Mouse (Mus musculus) embryonic fibroblast, embryonic 13.5 days (primary cell): Measurements from ENCODE around the gene Ttbk1. TPM values are rescaled to one million over a fixed set of nuclear protein-coding genes. Genes with fewer than 3 reads are reported as not detected.

Source experiments
- H3K27ac ChIP-seq: 2 replicates; pipeline ENCODE4 v1.5.1; 2012; ENCODE audit warnings: low read length, control low read depth, inconsistent platforms; ENCODE audit not compliant: insufficient read depth
- H3K4me1 ChIP-seq: 2 replicates; pipeline ENCODE4 v1.6.1; 2011; ENCODE audit warnings: low read length; ENCODE audit not compliant: control insufficient read depth, insufficient read depth
- H3K4me3 ChIP-seq: 2 replicates; pipeline ENCODE4 v1.5.1; 2011; ENCODE audit warnings: mild to moderate bottlenecking, control low read depth, low read length; ENCODE audit not compliant: insufficient read depth
- CTCF ChIP-seq: IDR thresholded peaks from 2 replicates; pipeline ENCODE4 v1.5.1; 2011; ENCODE audit warnings: mild to moderate bottlenecking, control low read depth, low read length, moderate library complexity, borderline replicate concordance; ENCODE audit not compliant: insufficient read depth
- POLR2A ChIP-seq: IDR thresholded peaks from 2 replicates; pipeline ENCODE4 v1.6.1; 2011; ENCODE audit warnings: low read depth, mild to moderate bottlenecking, control low read depth, low read length, moderate library complexity
- polyA plus RNA-seq: library from polyadenylated mRNA; stranded (reverse); fragments of >200 nt; gene quantifications from 2 replicates; pipeline ENCODE4 v1.2.4, GENCODE M21; 2011; ENCODE audit warnings: low read depth; ENCODE audit not compliant: missing spikeins, insufficient read length

Gene Ttbk1
- polyA plus RNA-seq, 1 experiment, result 0.35 TPM

DNA sequence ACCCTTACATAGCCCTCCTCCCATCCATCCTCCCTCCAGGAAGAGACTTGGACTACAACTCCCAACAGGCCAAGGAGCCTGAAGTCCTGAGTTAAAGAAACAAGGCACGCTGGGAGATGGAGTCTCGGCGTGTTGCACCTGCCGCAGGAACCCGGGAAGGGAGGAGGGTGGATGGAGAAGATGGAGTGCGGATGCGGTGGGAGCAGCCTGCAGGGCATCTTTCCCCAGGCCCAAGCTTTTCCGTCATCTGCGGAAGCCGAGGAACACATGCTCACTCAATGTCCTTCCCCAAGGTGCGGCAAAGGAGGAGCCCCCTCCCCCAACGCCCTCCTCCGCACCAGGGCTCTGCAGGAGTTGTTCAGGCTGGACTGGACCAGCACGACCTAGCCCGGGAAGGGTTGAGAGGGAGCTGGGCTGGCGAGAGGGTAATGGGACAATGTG is 3.9 kb downstream of the Ttbk1 start:
- no peaks in the 10 kb centered on the region for H3K4me1 ChIP-seq
- peak overlapping the region; percentile 15; the same call in 1 of the 2 replicates for H3K4me3 ChIP-seq
- no peak overlapping the region for H3K27ac ChIP-seq
- TF ChIP-seq POLR2A (no peak), CTCF (no peak)

DNA sequence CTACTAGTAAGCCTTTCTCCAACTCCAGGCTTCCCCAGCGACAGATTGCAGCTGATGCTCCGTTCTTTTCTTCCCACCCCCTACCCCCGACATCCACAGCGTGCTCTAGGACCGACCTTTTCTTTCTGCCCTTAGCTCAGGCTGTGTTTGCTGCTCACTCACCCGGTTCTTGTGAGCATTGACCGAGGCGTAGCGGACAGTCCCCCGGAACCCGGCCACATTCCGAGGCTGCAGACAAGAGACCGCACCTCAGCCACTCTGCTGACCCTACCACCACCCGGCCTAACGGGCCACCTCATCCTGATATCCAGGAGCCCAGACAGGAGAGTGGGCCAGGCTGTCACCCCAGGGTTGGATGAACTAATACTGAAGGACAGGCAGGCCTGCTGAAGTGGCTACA is 10.2 kb downstream of the Ttbk1 start:
- TF ChIP-seq POLR2A, result no peak
- no peak for TF ChIP-seq CTCF
- H3K4me3 ChIP-seq, result no peak overlapping the region
- H3K27ac ChIP-seq, result no peak overlapping the region
- H3K4me1 ChIP-seq, result no peaks in the 10 kb centered on the region

DNA sequence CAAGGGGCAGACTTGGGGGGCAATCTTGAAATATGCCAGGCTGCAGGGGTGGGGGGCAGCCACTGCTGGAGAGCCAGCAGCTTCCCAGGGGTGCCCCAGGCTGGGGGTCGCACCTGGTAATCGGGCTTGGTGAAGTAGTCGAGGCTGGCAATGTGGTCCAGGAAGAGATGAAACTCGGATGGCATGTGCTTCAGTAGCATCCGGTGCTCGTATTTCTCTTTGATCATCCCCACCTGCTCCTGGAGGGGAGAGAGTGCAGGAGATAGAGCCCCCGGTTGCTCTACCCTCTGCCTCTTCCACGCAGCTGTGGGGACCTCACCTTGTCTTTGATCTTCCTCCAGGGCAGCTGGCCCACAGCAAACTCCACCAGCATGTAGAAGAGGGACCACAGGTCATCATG is 10.9 kb downstream of the Ttbk1 start:
- TF ChIP-seq CTCF (no peak), POLR2A (no peak)
- Histone ChIP-seq H3K4me1 (no peaks in the 10 kb centered on the region), H3K4me3 (no peak overlapping the region), H3K27ac (no peak overlapping the region)

DNA sequence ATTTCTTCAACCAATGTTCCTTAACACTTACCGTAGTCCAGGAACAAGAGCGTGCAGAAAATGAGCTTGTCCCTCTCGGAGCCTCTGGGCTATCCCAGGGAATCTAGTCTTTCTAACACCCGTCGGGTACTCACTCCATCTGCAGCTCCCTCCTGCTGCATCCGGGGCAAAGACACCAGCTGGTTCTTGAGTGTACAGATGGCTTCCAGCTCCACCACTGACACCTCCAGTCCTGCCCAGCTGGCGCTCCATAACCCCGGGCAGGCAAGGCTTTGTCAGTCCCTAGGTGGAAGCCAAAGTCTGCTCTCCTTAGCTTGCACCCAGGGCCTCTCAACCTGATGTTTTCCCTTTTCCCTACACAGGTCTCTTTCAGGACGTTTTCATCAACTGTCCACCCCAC is 19.6 kb downstream of the Ttbk1 start:
- Histone ChIP-seq H3K4me3 (no peak overlapping the region), H3K27ac (no peak overlapping the region), H3K4me1 (no peaks in the 10 kb centered on the region)
- TF ChIP-seq CTCF, result no peak
- TF ChIP-seq POLR2A, result no peak

DNA sequence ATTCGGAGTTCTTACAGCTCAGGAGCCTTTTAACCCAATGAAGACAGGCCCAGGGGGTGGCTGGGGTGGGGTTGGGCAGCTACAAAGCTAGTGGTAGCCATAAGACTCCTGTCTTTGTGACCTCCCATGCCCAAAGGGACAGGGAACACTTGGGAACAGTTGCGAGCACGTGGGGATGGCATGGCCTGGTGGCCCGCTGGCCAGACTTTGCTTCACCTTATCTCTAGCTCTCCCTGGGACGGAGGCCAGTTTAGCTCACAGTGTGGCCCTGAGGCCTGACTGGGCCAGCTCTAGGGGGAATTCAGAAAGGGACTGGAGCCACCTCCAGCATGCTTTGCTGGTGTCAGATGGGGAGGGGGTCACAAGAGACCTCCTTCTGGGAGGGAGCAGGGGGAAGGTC is 25.2 kb downstream of the Ttbk1 start:
- Histone ChIP-seq H3K27ac (no peak overlapping the region), H3K4me3 (no peak overlapping the region), H3K4me1 (no peaks in the 10 kb centered on the region)
- TF ChIP-seq POLR2A (no peak), CTCF (no peak)

DNA sequence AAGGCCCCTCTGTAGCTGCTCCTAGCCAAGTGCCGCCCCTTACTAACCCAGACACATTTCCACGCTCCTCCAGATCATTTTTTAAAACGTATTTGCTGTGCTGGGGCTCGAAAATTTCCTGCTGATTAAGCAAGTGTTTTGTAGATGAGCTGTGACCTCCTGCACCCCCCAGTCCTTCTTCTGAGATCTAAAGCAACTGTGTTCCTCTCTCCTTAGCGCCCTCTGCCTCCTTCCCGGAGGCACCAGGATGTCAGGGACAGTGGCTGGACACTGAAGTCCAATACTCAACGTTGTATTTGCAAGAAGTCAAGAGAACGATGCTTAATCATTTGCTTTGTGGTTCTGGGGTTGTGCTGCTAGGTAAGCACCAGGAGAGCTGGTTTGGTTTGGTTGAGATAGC is 26.1 kb downstream of the Ttbk1 start:
- Histone ChIP-seq H3K4me1 (no peaks in the 10 kb centered on the region), H3K27ac (no peak overlapping the region), H3K4me3 (no peak overlapping the region)
- peak; percentile 32; the same call in 1 of the 2 replicates for TF ChIP-seq CTCF
- TF ChIP-seq POLR2A, result no peak

DNA sequence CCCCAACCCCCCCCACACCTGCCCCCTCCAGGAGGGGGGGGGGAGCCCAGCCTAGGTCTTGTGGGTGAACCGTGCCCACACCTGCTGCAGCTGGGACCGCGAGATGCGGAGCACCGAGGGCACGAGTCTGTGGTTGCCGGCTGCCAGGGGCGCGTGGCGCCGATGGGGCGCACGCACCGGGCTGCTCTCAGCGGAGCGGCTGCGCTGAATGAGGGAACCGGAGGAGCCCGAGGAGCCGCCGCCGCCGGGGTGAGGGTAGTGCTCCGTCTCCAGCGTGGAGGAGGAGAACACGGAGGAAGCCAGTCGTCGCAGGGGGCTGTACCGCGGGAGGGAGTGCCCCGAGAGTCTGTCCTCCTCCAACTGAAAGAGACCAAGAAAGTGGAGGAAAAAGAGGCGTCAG is 26.8 kb downstream of the Ttbk1 start:
- H3K4me1 ChIP-seq, result no peaks in the 10 kb centered on the region
- TF ChIP-seq POLR2A (no peak), CTCF (no peak)
- no peak overlapping the region for H3K27ac ChIP-seq
- H3K4me3 ChIP-seq, result no peak overlapping the region

DNA sequence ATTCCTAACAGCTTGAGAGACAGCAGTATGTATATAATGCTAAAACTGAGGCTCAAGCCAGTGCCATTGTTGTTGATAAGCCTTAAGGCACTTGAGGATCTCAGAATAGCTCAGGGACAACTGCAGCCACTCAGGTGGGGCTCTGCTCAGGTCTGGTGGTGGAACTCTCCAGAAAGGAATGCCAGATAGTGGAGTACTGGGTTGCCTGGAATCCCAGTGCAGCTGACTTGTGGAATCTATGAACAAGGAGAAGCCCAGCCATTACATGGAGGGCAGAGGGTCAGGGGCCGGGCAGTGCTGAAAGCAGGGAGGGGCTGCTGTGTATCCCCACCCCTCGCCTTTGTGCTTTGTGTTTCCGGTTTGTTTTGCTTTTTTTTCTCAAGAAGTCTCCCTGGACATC is 29.0 kb downstream of the Ttbk1 start:
- TF ChIP-seq POLR2A (no peak), CTCF (no peak)
- H3K4me3 ChIP-seq, result no peak overlapping the region
- no peak overlapping the region for H3K27ac ChIP-seq
- H3K4me1 ChIP-seq, result 0 out of 2 replicates have a peak, but pooled peaks cover 3% of the 10 kb centered on the region

DNA sequence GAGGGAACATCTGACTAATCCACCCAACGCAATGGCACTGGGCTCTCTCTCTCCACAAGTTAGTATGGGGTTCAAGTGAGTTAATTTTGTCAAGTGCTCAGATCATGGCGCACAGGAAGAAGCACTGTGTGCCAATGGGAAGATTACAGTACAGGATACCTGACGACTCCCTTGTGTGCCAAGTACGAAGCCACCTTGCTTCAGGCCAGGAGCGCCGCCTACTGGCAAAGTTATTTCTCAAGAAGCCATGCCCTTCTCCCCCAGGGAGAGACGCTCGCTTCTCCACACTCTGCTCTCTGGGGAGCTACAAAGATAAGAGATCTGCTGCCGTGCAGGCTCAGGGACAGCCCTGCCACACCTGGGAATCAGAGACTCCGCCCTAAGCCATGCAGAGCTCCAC is 29.7 kb downstream of the Ttbk1 start:
- Histone ChIP-seq H3K4me3 (no peak overlapping the region), H3K4me1 (0 out of 2 replicates have a peak, but pooled peaks cover 3% of the 10 kb centered on the region), H3K27ac (no peak overlapping the region)
- TF ChIP-seq CTCF (no peak), POLR2A (no peak)

DNA sequence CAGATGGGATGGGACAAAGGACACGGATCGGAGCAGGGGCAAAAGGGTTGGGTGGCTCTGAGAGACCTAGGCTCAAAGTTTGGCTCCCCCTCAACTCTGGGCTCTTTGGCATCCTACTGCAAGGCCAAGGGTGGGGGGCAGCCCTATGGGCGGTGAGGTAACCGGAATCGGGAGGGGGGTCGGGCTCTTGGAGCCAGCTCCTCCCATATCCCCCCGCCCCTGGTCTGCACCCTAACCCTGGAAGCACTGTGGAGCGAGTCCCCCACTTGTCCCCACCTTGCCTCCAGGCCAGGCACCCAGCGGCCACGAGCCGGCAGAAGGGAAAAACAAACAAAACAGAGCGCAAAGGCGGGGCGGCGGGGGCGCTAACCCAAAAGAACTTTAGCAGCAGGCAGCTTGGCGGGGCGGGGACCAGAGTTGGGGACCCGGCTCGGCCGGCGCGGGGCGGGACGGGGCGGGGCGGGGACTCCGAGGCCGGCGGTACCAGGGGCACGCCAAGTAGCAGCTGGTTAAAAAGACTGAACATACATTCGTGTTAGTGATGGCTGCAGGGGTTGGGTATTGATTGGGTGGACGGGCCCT is 32.3 kb downstream of the Ttbk1 start:
- TF ChIP-seq POLR2A (no peak), CTCF (no peak)
- Histone ChIP-seq H3K4me3 (peak overlapping the region; percentile 33), H3K27ac (no peak overlapping the region), H3K4me1 (0 out of 2 replicates have a peak, but pooled peaks cover 3% of the 10 kb centered on the region)

DNA sequence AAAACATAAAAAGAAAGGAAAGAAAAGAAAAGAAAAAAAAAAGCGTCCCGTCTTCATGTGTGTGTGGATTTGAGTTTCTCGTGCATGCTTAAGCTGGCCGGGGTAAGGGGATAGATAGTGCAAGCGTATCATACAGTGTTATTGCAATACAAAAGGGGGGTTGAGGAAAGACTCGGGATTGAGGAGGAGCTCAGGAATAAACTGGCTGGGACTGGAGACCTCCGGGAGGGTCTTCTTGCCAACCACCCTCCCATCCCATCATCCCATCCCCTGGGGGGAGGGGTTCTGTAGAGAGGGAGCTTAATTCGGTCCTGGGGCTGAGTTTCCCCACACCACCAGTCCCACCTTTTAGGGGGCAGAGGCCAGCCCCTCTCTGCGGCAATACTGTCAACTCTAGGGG is 32.9 kb downstream of the Ttbk1 start:
- Histone ChIP-seq H3K4me1 (0 out of 2 replicates have a peak, but pooled peaks cover 3% of the 10 kb centered on the region), H3K27ac (no peak overlapping the region), H3K4me3 (no peak overlapping the region)
- TF ChIP-seq CTCF, result no peak
- TF ChIP-seq POLR2A, result no peak

DNA sequence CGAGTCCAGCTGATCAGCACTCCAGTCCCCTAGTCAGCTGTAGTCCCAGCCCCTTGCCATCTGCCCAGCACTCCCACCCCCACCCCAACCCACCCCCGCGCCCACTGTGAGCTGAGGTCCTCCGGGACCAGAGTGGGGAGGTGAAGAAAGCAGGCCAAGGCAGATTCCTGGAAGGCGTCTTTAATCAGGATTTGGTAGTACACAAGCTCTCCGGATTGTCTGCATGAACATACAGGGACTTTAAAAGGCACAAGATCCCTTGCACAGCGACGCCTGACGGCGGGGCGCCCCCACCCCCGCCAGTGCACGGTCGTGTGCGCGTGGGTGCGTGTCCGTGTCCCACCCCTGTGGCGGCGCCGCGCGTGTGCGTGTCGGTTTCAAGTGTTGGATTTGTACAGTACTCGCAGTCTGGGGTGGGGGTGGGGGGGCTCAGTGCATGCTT is 33.5 kb downstream of the Ttbk1 start:
- 0 out of 2 replicates have a peak, but pooled peaks cover 3% of the 10 kb centered on the region for H3K4me1 ChIP-seq
- H3K4me3 ChIP-seq, result no peak overlapping the region
- TF ChIP-seq POLR2A (no peak), CTCF (no peak)
- no peak overlapping the region for H3K27ac ChIP-seq
